Mouse (Mus musculus): ENCODE data around the gene Cmas.

DNA sequence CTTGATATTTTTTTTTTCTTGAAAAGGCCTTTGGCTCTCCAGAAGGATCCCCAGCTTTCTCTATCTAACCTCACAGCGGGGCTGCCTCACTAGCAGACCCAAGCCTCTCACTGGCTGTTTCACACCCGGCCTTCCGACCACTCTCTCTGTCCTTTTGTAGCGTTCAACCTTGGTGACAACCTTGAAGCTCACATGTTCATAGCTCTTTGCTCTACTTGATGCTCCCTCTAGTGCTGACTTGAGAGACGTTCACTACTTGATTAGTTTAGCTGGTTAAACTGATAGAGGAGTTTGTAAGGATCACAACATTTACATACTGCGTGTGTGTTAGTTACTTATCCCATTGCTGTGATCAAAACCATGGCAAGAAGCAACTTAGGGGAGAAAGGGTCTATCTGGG lies 35.8 kb upstream of the Cmas start:
- TF ChIP-seq EP300 (IDR thresholded peaks at IDR 0.05; ENCODE audit: insufficient read depth, low read depth, low read length) = no peak
- no peak for TF ChIP-seq POLR2A (IDR thresholded peaks at IDR 0.05; ENCODE audit: insufficient read depth, low read depth, low read length)
- TF ChIP-seq CTCF (IDR thresholded peaks at IDR 0.05) = peak; percentile 59

Measured in heart, adult 2 months (tissue).